Mouse (Mus musculus): ENCODE data around the gene Golga1.

Golga1 gene

GRCm38 (mm10) chr2:38975181-38975580, 90.2 kb downstream of the Golga1 start:
- no peak for DNase-seq (ENCODE audit: low spot score in 2 of 2)

- no peak for DNase-seq (ENCODE audit: low spot score in 2 of 2)
Observed at GRCm38 (mm10) chr2:38974171-38974570, 91.2 kb downstream of the Golga1 start.

- DNase-seq (ENCODE audit: low spot score in 2 of 2), result no peak
Observed at GRCm38 (mm10) chr2:38973701-38974100, 91.6 kb downstream of the Golga1 start.

DNA sequence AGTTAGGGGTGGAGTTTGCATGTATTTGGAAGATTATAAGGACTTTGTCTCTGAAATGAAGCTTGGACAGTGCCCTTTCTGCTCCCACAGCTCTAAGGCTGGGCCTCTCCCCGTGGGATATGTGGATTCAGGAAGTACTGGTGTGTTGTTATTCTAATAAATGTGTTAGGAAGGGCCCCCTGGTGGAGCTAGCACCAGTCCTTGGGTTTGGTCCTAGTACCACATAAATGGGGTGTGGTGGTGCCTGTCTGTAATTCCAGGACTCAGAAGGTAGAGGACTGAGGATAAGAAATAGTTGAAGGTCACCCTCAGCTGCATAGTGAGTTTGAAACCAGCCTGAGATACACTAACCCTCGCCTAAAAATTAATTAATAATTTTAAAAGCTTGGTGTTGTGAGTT, 92.1 kb downstream of the Golga1 start:
- DNase-seq (ENCODE audit: low spot score in 2 of 2), result no peak

- peak in 1 of 2 experiments; percentile 46 for DNase-seq (ENCODE audit: low spot score in 2 of 2)
Observed at GRCm38 (mm10) chr2:38970057-38970456, 95.3 kb downstream of the Golga1 start.

GRCm38 (mm10) chr2:38969650-38970049, 95.7 kb downstream of the Golga1 start:
- no peak for DNase-seq (ENCODE audit: low spot score in 2 of 2)

Data from spleen, postnatal 10 days (tissue).